Mouse (Mus musculus) heart, postnatal 10 days (tissue): Measurements from ENCODE around the gene Ppef1. TPM values are rescaled to one million over a fixed set of nuclear protein-coding genes. Genes with fewer than 3 reads are reported as not detected.

Source experiments
- DNase-seq, 2 experiments: peaks; one replicate each; pipeline ENCODE4 v3.0.0; 2021
- intact Hi-C: fragments of 180-260 bp; cut with DNase I; formaldehyde crosslinking; loops from one replicate; pipeline ENCODE4 v1.15.1; 2025
- total RNA-seq, 2 experiments: library from RNA; stranded (reverse); gene quantifications; 2 replicates each; pipeline ENCODE4 v1.2.3; 2021

The Ppef1 gene
- total RNA-seq, 2 experiments from 2014 or later: not detected

- DNase-seq: peak; percentile 42 to 49
- intact Hi-C loops: no loop called here
Measured at GRCm38 (mm10) chrX:160598562-160599458, 136.8 kb downstream of the Ppef1 start.

GRCm38 (mm10) chrX:160598055-160598454, 137.5 kb downstream of the Ppef1 start:
- DNase-seq: no peak
- intact Hi-C loops: no loop called here

GRCm38 (mm10) chrX:160592933-160593332, 142.6 kb downstream of the Ppef1 start:
- intact Hi-C loops: no loop called here
- DNase-seq: no peak

GRCm38 (mm10) chrX:160590147-160590546, 145.4 kb downstream of the Ppef1 start:
- no peak for DNase-seq
- intact Hi-C loops: no loop called here

- DNase-seq: peak in 1 of 2 experiments; percentile 38
- intact Hi-C loops: loop anchor here (10.0 kb wide), 1 partner anchor 176 kb away; the partner anchor contains the start of gene Rs1
Measured at GRCm38 (mm10) chrX:160588523-160588922, 147.0 kb downstream of the Ppef1 start.

GRCm38 (mm10) chrX:160585110-160585509, 150.5 kb downstream of the Ppef1 start:
- intact Hi-C loops: loop anchor here (10.0 kb wide), 1 partner anchor 180 kb away; the partner anchor contains the start of gene Rs1
- no peak for DNase-seq

- intact Hi-C loops: loop anchor here (10.0 kb wide), 1 partner anchor 181 kb away; the partner anchor contains the start of gene Rs1
- DNase-seq: no peak
Measured at GRCm38 (mm10) chrX:160584148-160584838, 151.3 kb downstream of the Ppef1 start.

- intact Hi-C loops: loop anchor here (2.0 to 10.0 kb wide), 2 partner anchors 181 to 449 kb away; partner anchors contain the start of gene Rs1
- DNase-seq: peak in 1 of 2 experiments; percentile 23
Measured at GRCm38 (mm10) chrX:160583589-160583988, 152.0 kb downstream of the Ppef1 start.

Other genes starting within 250 kb of the Ppef1 start
- 10 to 100 TPM; 18.6 to 21.6 TPM for gene Phka2, start 233.6 kb downstream of the Ppef1 start, total RNA-seq
- under 1 TPM; 0.12 to 0.17 TPM for gene Rs1, start 32.2 kb upstream of the Ppef1 start, total RNA-seq
- gene Gja6, start 171.3 kb upstream of the Ppef1 start, total RNA-seq: under 1 TPM in 1 of 2 experiments, not detected in 1; 0.34 TPM